Mouse (Mus musculus) CH12.LX (cell line): ENCODE results near the gene Atp7b. TPM values are rescaled to one million over a fixed set of nuclear protein-coding genes. Genes with fewer than 3 reads are reported as not detected.

Experiments
- DNase-seq: peaks from one replicate; pipeline ENCODE4 v3.0.0-alpha.2; 2013; ENCODE audit errors: extremely low read depth
- H3K27ac ChIP-seq: 2 replicates; pipeline ENCODE4 v1.5.1; 2012; ENCODE audit warnings: low read depth, mild to moderate bottlenecking, control low read depth, moderate library complexity; ENCODE audit not compliant: insufficient read depth
- H3K27me3 ChIP-seq: replicated peaks from 2 replicates; pipeline ENCODE3; 2012; ENCODE audit warnings: inconsistent platforms
- H3K36me3 ChIP-seq, 2 experiments: replicated peaks in 1 of 2; 2 replicates each; pipeline versions ENCODE3 to v1.6.1; 2012; ENCODE audit warnings: inconsistent platforms in 1 of 2, low read length in 1 of 2, mild to moderate bottlenecking in 1 of 2, mixed read lengths in 1 of 2, moderate library complexity in 1 of 2; ENCODE audit not compliant: control insufficient read depth in 1 of 2, insufficient read depth in 1 of 2
- H3K4me1 ChIP-seq, 2 experiments: 2 replicates each; pipeline ENCODE4 v1.6.1; 2012; ENCODE audit warnings: inconsistent platforms in 1 of 2, moderate library complexity in 1 of 2; ENCODE audit not compliant: insufficient read depth in 2 of 2, control insufficient read depth in 1 of 2
- H3K4me2 ChIP-seq: 2 replicates; pipeline ENCODE4 v1.6.1; 2012; ENCODE audit warnings: low read depth, mild to moderate bottlenecking, control low read depth; ENCODE audit not compliant: poor library complexity, insufficient read depth, severe bottlenecking
- H3K4me3 ChIP-seq, 3 experiments: fragments of 150-350 bp in 1 of 3; sonication (generic) in 1 of 3; replicated peaks in 1 of 3; 2 replicates each; pipeline versions ENCODE3 to v1.5.1; 2011 to 2012; ENCODE audit warnings: low read depth in 2 of 3, low read length in 2 of 3, mild to moderate bottlenecking in 2 of 3, moderate library complexity in 2 of 3, control low read depth in 1 of 3, improper control_type of control experiment in 1 of 3, inconsistent platforms in 1 of 3, mixed read lengths in 1 of 3; ENCODE audit not compliant: poor library complexity in 1 of 3
- H3K79me2 ChIP-seq: replicated peaks from 2 replicates; pipeline ENCODE4 v1.6.1; 2012; ENCODE audit warnings: mild to moderate bottlenecking, moderate library complexity; ENCODE audit not compliant: control insufficient read depth, poor library complexity, insufficient read depth, severe bottlenecking; ENCODE audit errors: extremely low read depth
- H3K9ac ChIP-seq: 2 replicates; pipeline ENCODE4 v1.6.1; 2012; ENCODE audit warnings: low read depth, mild to moderate bottlenecking, control low read depth, moderate library complexity; ENCODE audit not compliant: insufficient read depth
- H3K9me3 ChIP-seq: replicated peaks from 2 replicates; pipeline ENCODE3; 2012; ENCODE audit warnings: low read length, inconsistent platforms, mixed read lengths
- BHLHE40 ChIP-seq: IDR thresholded peaks from 2 replicates; pipeline ENCODE4 v1.6.1; 2011; ENCODE audit warnings: mild to moderate bottlenecking, low read depth, low read length, improper control_type of control experiment
- CHD1 ChIP-seq: IDR thresholded peaks from 2 replicates; pipeline ENCODE4 v1.6.1; 2012; ENCODE audit warnings: low read depth, low read length, improper control_type of control experiment, inconsistent platforms
- CTCF ChIP-seq, 2 experiments: IDR thresholded peaks in 1 of 2; conservative IDR thresholded peaks in 1 of 2; 2 replicates each; pipeline ENCODE4 v1.5.1; 2011 to 2012; ENCODE audit warnings: low read depth in 2 of 2, low read length in 2 of 2, improper control_type of control experiment in 1 of 2, inconsistent platforms in 1 of 2, mild to moderate bottlenecking in 1 of 2, moderate library complexity in 1 of 2
- E2F4 ChIP-seq: IDR thresholded peaks from 2 replicates; pipeline ENCODE4 v1.6.1; 2011; ENCODE audit warnings: low read depth, low read length, improper control_type of control experiment; ENCODE audit not compliant: insufficient replicate concordance
- EP300 ChIP-seq: IDR thresholded peaks from 2 replicates; pipeline ENCODE4 v1.6.1; 2011; ENCODE audit warnings: low read length, improper control_type of control experiment
- ETS1 ChIP-seq: conservative IDR thresholded peaks from 2 replicates; pipeline ENCODE4 v1.6.1; 2012; ENCODE audit warnings: low read depth, mild to moderate bottlenecking, inconsistent platforms, low read length, improper control_type of control experiment, moderate library complexity
- GABPA ChIP-seq: IDR thresholded peaks from 2 replicates; pipeline ENCODE4 v1.6.1; 2012; ENCODE audit warnings: low read depth, low read length, improper control_type of control experiment, inconsistent platforms; ENCODE audit not compliant: insufficient replicate concordance
- HCFC1 ChIP-seq: IDR thresholded peaks from 2 replicates; pipeline ENCODE4 v1.6.1; 2012; ENCODE audit warnings: low read depth, mild to moderate bottlenecking, inconsistent platforms, low read length, improper control_type of control experiment
- MAFK ChIP-seq: IDR thresholded peaks from 2 replicates; pipeline ENCODE4 v1.6.1; 2011; ENCODE audit warnings: low read length, improper control_type of control experiment; ENCODE audit not compliant: insufficient replicate concordance
- MEF2A ChIP-seq: IDR thresholded peaks from 2 replicates; pipeline ENCODE4 v1.6.1; 2014; ENCODE audit warnings: low read depth, mild to moderate bottlenecking, inconsistent platforms, low read length, improper control_type of control experiment, borderline replicate concordance
- MXI1 ChIP-seq: IDR thresholded peaks from 2 replicates; pipeline ENCODE4 v1.6.1; 2011; ENCODE audit warnings: mild to moderate bottlenecking, low read depth, low read length, improper control_type of control experiment
- NELFE ChIP-seq: IDR thresholded peaks from 2 replicates; pipeline ENCODE4 v1.6.1; 2011; ENCODE audit warnings: low read depth, low read length, improper control_type of control experiment
- NRF1 ChIP-seq: IDR thresholded peaks from 2 replicates; pipeline ENCODE4 v1.6.1; 2014; ENCODE audit warnings: low read depth, mild to moderate bottlenecking, inconsistent platforms, low read length, improper control_type of control experiment, moderate library complexity
- POLR2A ChIP-seq: IDR thresholded peaks from 2 replicates; pipeline ENCODE4 v1.6.1; 2011; ENCODE audit warnings: low read depth, mild to moderate bottlenecking, improper control_type of control experiment, low read length
- POLR2AphosphoS2 ChIP-seq: IDR thresholded peaks from 2 replicates; pipeline ENCODE4 v1.6.1; 2011; ENCODE audit warnings: low read depth, low read length, improper control_type of control experiment
- RAD21 ChIP-seq: IDR thresholded peaks from 2 replicates; pipeline ENCODE4 v1.6.1; 2011; ENCODE audit warnings: low read depth, mild to moderate bottlenecking, low read length, improper control_type of control experiment, moderate library complexity
- RCOR1 ChIP-seq: conservative IDR thresholded peaks from 2 replicates; pipeline ENCODE4 v1.6.1; 2012; ENCODE audit warnings: low read depth, mild to moderate bottlenecking, inconsistent platforms, low read length, improper control_type of control experiment
- SIN3A ChIP-seq: IDR thresholded peaks from 2 replicates; pipeline ENCODE4 v1.6.1; 2012; ENCODE audit warnings: low read length, improper control_type of control experiment, inconsistent platforms
- SMC3 ChIP-seq: IDR thresholded peaks from 2 replicates; pipeline ENCODE4 v1.6.1; 2011; ENCODE audit warnings: low read depth, low read length, improper control_type of control experiment
- TBP ChIP-seq: conservative IDR thresholded peaks from 2 replicates; pipeline ENCODE4 v1.6.1; 2011; ENCODE audit warnings: low read depth, low read length, improper control_type of control experiment
- TCF12 ChIP-seq: IDR thresholded peaks from 2 replicates; pipeline ENCODE4 v1.6.1; 2014; ENCODE audit warnings: low read depth, mild to moderate bottlenecking, inconsistent platforms, low read length, improper control_type of control experiment
- ZKSCAN1 ChIP-seq: IDR thresholded peaks from 2 replicates; pipeline ENCODE4 v1.6.1; 2012; ENCODE audit warnings: low read depth, inconsistent platforms, low read length, improper control_type of control experiment, borderline replicate concordance
- ZNF384 ChIP-seq: IDR thresholded peaks from 2 replicates; pipeline ENCODE4 v1.6.1; 2012; ENCODE audit warnings: low read depth, low read length, improper control_type of control experiment, inconsistent platforms
- dilution Hi-C: fragments of 300-500 bp; cut with MboI; formaldehyde crosslinking; loops from 2 replicates; pipeline ENCODE4 v1.14.3; 2020; ENCODE audit warnings: low sequenced_read_pairs; ENCODE audit not compliant: extremely low pct_unique_long_range_greater_than_20kb, extremely low pct_ligation_motif_present
- in situ Hi-C: fragments of 300-500 bp; cut with MboI; formaldehyde crosslinking; loops from 3 replicates; pipeline ENCODE4 v1.14.3; 2019; ENCODE audit warnings: low sequenced_read_pairs, low pct_ligation_motif_present, low pct_unique_long_range_greater_than_20kb, mixed read lengths
- polyA plus RNA-seq: library from polyadenylated mRNA; unstranded; fragments of >175 nt; gene quantifications from 2 replicates; pipeline ENCODE4 v1.2.1, GENCODE M21; 2012; ENCODE audit warnings: low read depth; ENCODE audit not compliant: insufficient read length
- total RNA-seq, 2 experiments: library from RNA; depleted of rRNA; stranded (reverse); fragments of 300-350 nt in 1 of 2; fragments of >200 nt in 1 of 2; gene quantifications; 2 replicates each; pipeline ENCODE4 v1.2.3; 2012 to 2014

Atp7b gene
- total and polyA plus RNA-seq, 3 experiments = 0.51 to 3.1 (median 1.2) TPM

- in situ Hi-C loops = no loop called here
- no peak overlapping the region for H3K27ac ChIP-seq
Observed at GRCm38 (mm10) chr8:22054674-22055491, 5.2 kb downstream of the Atp7b start.

GRCm38 (mm10) chr8:22047699-22048464, 12.2 kb downstream of the Atp7b start:
- Histone ChIP-seq H3K36me3 (no peaks in the 10 kb centered on the region), H3K9me3 (no peaks in the 10 kb centered on the region), H3K4me1 (no peaks in the 10 kb centered on the region), H3K27me3 (peaks cover 39% of the 10 kb centered on the region), H3K4me3 (no peak overlapping the region), H3K4me2 (no peak overlapping the region), H3K79me2 (no peaks in the 10 kb centered on the region), H3K9ac (no peak overlapping the region), H3K27ac (no peak overlapping the region)
- in situ Hi-C loops = no loop called here
- no peak for TF ChIP-seq EP300
- no peak for TF ChIP-seq TCF12
- no peak for TF ChIP-seq ZKSCAN1
- no peak for TF ChIP-seq NRF1
- TF ChIP-seq POLR2A = no peak
- TF ChIP-seq E2F4 = no peak
- peak; percentile 68 for TF ChIP-seq RAD21
- TF ChIP-seq CTCF (conservative IDR thresholded peaks at IDR 0.05 in 1 of 2, IDR thresholded peaks at IDR 0.05 in 1 of 2; ENCODE audit: low read depth in 2 of 2, low read length in 2 of 2) = peak; percentile 47 to 83
- TF ChIP-seq ETS1 = no peak
- peak; percentile 74 for TF ChIP-seq SMC3
- DNase-seq = peak; percentile 55
- dilution Hi-C loops = no loop called here

More at GRCm38 (mm10) chr8:22054674-22055491, 5.2 kb downstream of the Atp7b start:
- Histone ChIP-seq H3K9ac (no peak overlapping the region), H3K36me3 (no peaks in the 10 kb centered on the region), H3K4me3 (no peak overlapping the region), H3K79me2 (no peaks in the 10 kb centered on the region), H3K4me1 (peaks cover 3 to 7% of the 10 kb centered on the region in 2 experiments), H3K4me2 (no peak overlapping the region), H3K27me3 (peaks cover 74% of the 10 kb centered on the region), H3K9me3 (no peaks in the 10 kb centered on the region)
- TF ChIP-seq GABPA = no peak
- no peak for TF ChIP-seq RAD21
- no peak for TF ChIP-seq SIN3A
- no peak for TF ChIP-seq TBP
- no peak for TF ChIP-seq HCFC1
- no peak for TF ChIP-seq MAFK
- no peak for TF ChIP-seq CHD1
- no peak for TF ChIP-seq RCOR1
- TF ChIP-seq CTCF (conservative IDR thresholded peaks at IDR 0.05 in 1 of 2, IDR thresholded peaks at IDR 0.05 in 1 of 2; ENCODE audit: low read depth in 2 of 2, low read length in 2 of 2) = no peak
- TF ChIP-seq POLR2A = no peak
- no peak for TF ChIP-seq POLR2AphosphoS2
- TF ChIP-seq ZKSCAN1 = no peak
- TF ChIP-seq NELFE = no peak
- no peak for TF ChIP-seq ETS1
- TF ChIP-seq ZNF384 = no peak
- no peak for TF ChIP-seq MEF2A
- no peak for TF ChIP-seq SMC3
- no peak for TF ChIP-seq MXI1
- TF ChIP-seq BHLHE40 = no peak
- dilution Hi-C loops = no loop called here
- DNase-seq = no peak
